Mouse (Mus musculus) kidney, embryonic 15.5 days (tissue): ENCODE results near the gene Epb41l1. TPM values are rescaled to one million over a fixed set of nuclear protein-coding genes. Genes with fewer than 3 reads are reported as not detected.
"Not testable (repeated sequence)": the region's sequence is repeated elsewhere in the genome, so short reads cannot be mapped to it uniquely, and the experiment has no call there.

Source experiments
- ATAC-seq: fragments of 200-750 bp; cut with Nextera tagmentation; replicated peaks from 2 replicates; pipeline ENCODE4 v1.8.0; 2017; ENCODE audit warnings: moderate TSS enrichment; ENCODE audit not compliant: low FRiP score
- H3K27ac ChIP-seq: fragments of 300-500 bp; sonication (generic); 2 replicates; pipeline ENCODE4 v1.5.1; 2015; ENCODE audit warnings: mild to moderate bottlenecking, inconsistent platforms
- H3K27me3 ChIP-seq: fragments of 300-500 bp; sonication (generic); 2 replicates; pipeline ENCODE4 v1.6.1; 2015; ENCODE audit warnings: inconsistent platforms
- H3K36me3 ChIP-seq: fragments of 300-500 bp; sonication (generic); 2 replicates; pipeline ENCODE4 v1.6.1; 2015; ENCODE audit warnings: inconsistent platforms
- H3K4me1 ChIP-seq: fragments of 300-500 bp; sonication (generic); 2 replicates; pipeline ENCODE4 v1.6.1; 2015; ENCODE audit warnings: inconsistent platforms
- H3K4me2 ChIP-seq: fragments of 300-500 bp; sonication (generic); 2 replicates; pipeline ENCODE4 v1.6.1; 2015; ENCODE audit warnings: moderate library complexity, mild to moderate bottlenecking, inconsistent platforms
- H3K4me3 ChIP-seq: fragments of 300-500 bp; sonication (generic); replicated peaks from 2 replicates; pipeline ENCODE4 v1.5.1; 2015; ENCODE audit warnings: mild to moderate bottlenecking, inconsistent platforms
- H3K9ac ChIP-seq: fragments of 300-500 bp; sonication (generic); 2 replicates; pipeline ENCODE4 v1.6.1; 2015; ENCODE audit warnings: mild to moderate bottlenecking, inconsistent platforms
- H3K9me3 ChIP-seq: fragments of 300-500 bp; sonication (generic); replicated peaks from 2 replicates; pipeline ENCODE4 v1.6.1; 2016; ENCODE audit warnings: inconsistent platforms
- WGBS: fragments of 180-500 bp; shearing (Covaris S2); methylation state at CpG from one replicate; pipeline ENCODE4 v1.1.7; 2015; ENCODE audit warnings: mixed read lengths; 5-methylcytosine and 5-hydroxymethylcytosine counted together
- polyA plus RNA-seq: library from polyadenylated mRNA; unstranded; fragments of >200 nt; fragmentation: Nextera tagmentation; extraction: Ambion mirVana; gene quantifications from 2 replicates; pipeline ENCODE4 v1.2.1, GENCODE M21; 2015

Gene Epb41l1
- polyA plus RNA-seq, 1 experiment from 2014 or later: 2.3 TPM

DNA sequence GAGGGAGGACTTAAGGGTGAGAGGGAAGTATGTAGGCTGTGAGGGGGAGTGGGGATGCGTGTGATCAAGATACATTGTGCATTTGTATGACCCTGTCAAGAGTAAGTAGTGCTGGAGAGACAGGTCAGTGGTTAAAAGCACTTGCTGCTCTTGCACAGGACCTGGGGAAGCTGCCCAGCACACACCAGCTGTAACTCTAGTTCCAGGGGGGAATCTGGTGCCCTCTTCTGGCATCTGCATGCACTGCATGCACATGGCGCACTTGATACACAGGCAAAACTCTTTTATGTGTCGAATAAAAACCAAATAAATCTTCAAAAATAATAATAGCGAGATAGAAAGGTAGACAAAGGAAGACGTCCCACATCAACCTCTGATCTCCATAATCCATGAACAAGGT, 77.2 kb downstream of the Epb41l1 start:
- Histone ChIP-seq H3K9me3 (no peaks in the 10 kb centered on the region), H3K4me3 (no peak overlapping the region), H3K27me3 (no peaks in the 10 kb centered on the region), H3K4me1 (peaks cover 13% of the 10 kb centered on the region; the same call in 1 of the 2 replicates), H3K4me2 (no peak overlapping the region), H3K9ac (no peak overlapping the region), H3K27ac (no peak overlapping the region), H3K36me3 (peaks cover 47% of the 10 kb centered on the region)
- ATAC-seq: 0 out of 2 replicates have a peak, but pooled peaks have one; percentile 47
- 60% methylated on average over 5 of the region's 5 CpGs for WGBS

DNA sequence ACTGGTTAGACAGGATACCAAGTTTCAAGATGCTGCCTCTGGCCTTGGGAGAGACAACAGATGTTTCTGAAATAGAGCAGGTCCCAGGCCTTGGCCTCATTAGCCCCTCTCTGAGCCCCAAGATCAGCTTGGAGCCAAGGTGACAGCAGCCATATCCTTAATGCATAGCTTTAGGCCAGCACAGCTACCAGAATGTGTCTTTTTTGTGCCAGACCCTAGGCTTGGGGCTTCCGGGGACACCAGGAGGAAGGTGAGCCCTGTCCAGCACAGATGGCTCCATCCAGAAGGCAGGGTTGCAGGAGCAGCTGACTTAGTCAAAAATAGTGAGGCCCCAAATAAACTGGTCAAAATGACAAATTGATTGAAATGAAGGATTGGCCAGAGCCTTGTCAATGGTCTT, 80.3 kb downstream of the Epb41l1 start:
- H3K4me3 ChIP-seq: no peak overlapping the region
- no peaks in the 10 kb centered on the region for H3K27me3 ChIP-seq
- peaks cover 13% of the 10 kb centered on the region; the same call in 1 of the 2 replicates for H3K4me1 ChIP-seq
- no peaks in the 10 kb centered on the region for H3K9me3 ChIP-seq
- no peak overlapping the region for H3K9ac ChIP-seq
- 90% methylated on average over 1 of the region's 1 CpGs for WGBS
- no peak overlapping the region for H3K27ac ChIP-seq
- no peak overlapping the region for H3K4me2 ChIP-seq
- peaks cover 47% of the 10 kb centered on the region for H3K36me3 ChIP-seq
- no peak for ATAC-seq

DNA sequence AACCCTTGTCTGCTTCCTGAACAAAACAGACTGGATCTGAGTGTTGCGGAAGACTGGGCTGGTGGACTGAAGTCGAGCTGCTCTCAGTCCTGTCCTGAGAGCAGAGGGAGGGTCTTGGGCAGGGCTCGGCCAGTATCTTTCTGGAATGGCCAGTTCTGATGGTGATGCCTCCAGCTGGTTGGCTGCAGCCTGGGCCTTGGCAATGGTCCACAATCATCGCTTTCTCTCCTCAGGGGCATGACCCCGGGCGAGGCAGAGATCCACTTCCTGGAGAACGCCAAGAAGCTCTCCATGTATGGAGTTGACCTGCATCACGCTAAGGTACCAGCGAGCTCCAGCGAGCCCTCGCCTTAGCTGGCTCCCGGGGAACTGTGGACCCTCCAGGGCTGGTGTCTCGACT, 84.8 kb downstream of the Epb41l1 start:
- H3K9ac ChIP-seq: no peak overlapping the region
- H3K4me2 ChIP-seq: no peak overlapping the region
- no peaks in the 10 kb centered on the region for H3K27me3 ChIP-seq
- no peaks in the 10 kb centered on the region for H3K4me1 ChIP-seq
- peaks cover 66% of the 10 kb centered on the region for H3K36me3 ChIP-seq
- no peak overlapping the region for H3K27ac ChIP-seq
- no peaks in the 10 kb centered on the region for H3K9me3 ChIP-seq
- WGBS: 80% methylated on average over 13 of the region's 13 CpGs
- H3K4me3 ChIP-seq: no peak overlapping the region
- ATAC-seq: no peak

DNA sequence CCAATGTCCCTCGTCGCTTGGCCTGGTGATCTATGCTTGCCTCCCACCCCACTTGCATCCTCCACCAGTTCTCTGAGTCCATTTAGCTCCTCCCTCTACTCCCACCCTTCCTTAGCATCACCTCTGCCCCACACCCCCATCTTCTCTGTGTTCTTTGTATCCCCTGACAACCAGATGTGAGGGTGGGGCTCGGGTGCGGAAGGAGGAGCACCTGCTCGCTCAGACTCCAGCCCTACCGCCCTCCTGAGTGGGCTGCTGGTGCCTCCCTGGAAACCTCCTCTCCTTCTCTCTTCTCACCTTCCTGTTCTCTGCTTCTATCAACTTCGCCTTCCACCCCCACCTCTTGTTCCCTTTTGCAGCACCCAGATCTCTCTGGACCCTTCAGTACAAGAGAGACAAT, 91.3 kb downstream of the Epb41l1 start:
- Histone ChIP-seq H3K27ac (no peak overlapping the region), H3K9me3 (no peaks in the 10 kb centered on the region), H3K4me3 (no peak overlapping the region), H3K9ac (no peak overlapping the region), H3K4me2 (no peak overlapping the region), H3K27me3 (no peaks in the 10 kb centered on the region), H3K4me1 (no peaks in the 10 kb centered on the region), H3K36me3 (peaks cover 33% of the 10 kb centered on the region)
- no peak for ATAC-seq
- WGBS: 69% methylated on average over 7 of the region's 7 CpGs

DNA sequence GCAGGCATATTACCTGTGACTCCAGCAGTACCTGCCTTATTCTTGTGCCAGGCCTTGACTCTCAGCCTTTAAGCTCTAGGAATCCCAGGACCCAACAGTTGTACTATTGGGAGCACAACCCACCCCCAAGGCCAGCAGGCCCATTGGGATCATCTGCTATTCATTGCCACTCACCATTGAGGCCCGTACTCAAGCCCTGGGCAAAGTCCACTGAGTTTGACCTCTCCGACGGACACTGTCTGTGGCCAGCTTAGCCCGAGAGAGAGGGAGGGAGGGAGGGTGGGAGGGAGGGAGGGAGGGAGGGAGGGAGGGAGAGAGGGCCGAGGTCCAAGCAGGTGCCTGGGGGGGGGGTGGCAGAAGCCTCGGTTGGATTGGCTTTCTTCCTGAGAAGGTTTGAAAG, 91.9 kb downstream of the Epb41l1 start:
- Histone ChIP-seq H3K27me3 (no peaks in the 10 kb centered on the region), H3K9ac (no peak overlapping the region), H3K9me3 (no peaks in the 10 kb centered on the region), H3K4me3 (no peak overlapping the region), H3K27ac (no peak overlapping the region), H3K36me3 (peaks cover 28% of the 10 kb centered on the region), H3K4me2 (no peak overlapping the region), H3K4me1 (no peaks in the 10 kb centered on the region)
- 75% methylated on average over 3 of the region's 6 CpGs for WGBS
- no peak for ATAC-seq

DNA sequence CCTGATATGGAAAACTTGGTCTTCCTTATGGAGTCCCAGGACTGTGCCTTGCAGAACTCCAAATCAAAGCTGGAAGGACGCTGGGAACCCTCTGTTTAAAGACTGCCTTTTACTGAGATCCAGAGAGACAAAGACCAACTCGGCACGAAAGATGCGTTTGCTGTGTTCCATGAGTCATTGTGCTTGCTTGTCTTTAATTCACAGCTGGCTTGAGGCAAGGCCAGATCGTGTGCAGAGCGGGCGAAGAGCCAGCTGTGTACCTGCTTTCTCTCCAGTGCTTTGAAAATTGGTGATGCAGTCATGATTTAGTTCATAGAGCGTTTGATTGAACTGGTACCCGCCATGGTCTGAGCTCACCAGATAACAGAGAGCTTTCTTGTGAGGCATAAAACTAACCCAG, 94.4 kb downstream of the Epb41l1 start:
- Histone ChIP-seq H3K9ac (no peak overlapping the region), H3K27ac (no peak overlapping the region), H3K4me2 (no peak overlapping the region), H3K9me3 (no peaks in the 10 kb centered on the region), H3K4me1 (no peaks in the 10 kb centered on the region), H3K36me3 (peaks cover 12% of the 10 kb centered on the region), H3K4me3 (no peak overlapping the region), H3K27me3 (no peaks in the 10 kb centered on the region)
- WGBS: 86% methylated on average over 9 of the region's 9 CpGs
- no peak for ATAC-seq

DNA sequence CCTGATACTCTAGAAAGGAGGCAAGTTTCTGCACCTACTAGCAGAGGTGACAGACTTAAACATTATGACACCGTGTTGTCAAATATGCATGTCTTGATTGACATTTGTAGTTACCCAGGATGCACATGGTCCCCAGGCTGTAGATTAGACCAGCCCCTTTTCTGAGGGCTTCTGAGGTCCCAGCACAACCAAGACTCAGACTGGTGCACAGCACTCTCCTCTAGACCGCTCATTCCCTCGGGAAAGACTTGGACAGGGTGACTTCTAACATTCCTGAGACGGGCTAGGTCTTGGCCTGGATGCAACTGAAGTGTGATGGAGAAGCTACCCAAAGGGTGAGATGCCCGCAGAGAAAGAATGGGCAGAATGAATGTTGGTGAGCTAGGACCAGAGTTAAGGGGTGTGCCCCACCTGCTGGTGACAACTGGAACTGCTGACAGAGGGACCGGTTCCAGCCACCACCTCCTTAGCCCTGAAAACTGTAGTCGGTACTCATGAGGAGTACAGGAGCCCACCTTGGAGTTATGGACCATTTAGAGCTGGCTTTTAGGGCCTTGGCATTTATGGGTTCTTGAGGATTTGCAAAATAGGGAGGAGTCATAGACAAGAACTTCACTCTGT, 95.0 kb downstream of the Epb41l1 start:
- Histone ChIP-seq H3K9ac (no peak overlapping the region), H3K4me1 (no peaks in the 10 kb centered on the region), H3K9me3 (no peaks in the 10 kb centered on the region), H3K27me3 (no peaks in the 10 kb centered on the region), H3K4me3 (no peak overlapping the region), H3K36me3 (peaks cover 12% of the 10 kb centered on the region; the same call in 1 of the 2 replicates), H3K27ac (no peak overlapping the region), H3K4me2 (no peak overlapping the region)
- 22% methylated on average over 7 of the region's 7 CpGs for WGBS
- peak; percentile 52; the same call in 1 of the 2 replicates for ATAC-seq

DNA sequence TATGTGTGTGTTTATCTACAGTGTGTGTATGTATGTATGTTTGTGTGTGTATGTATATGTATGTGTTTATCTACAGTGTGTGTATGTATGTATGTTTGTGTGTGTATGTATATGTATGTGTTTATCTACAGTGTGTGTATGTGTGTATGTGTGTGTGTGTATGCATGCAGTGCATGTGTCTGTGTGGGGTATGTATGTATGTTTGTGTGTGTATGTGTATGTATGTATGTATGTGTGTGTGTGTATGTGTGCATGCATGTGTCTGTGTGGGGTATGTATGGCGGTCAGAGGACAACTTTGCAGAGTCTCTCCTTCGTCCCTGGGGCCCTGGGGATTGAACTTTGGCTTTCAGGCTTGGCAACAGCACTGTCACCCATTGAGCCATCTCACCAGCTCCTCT, 96.0 kb downstream of the Epb41l1 start:
- H3K27ac ChIP-seq, H3K9me3 ChIP-seq, H3K4me1 ChIP-seq, H3K27me3 ChIP-seq, H3K9ac ChIP-seq, H3K4me2 ChIP-seq, H3K4me3 ChIP-seq: not testable (repeated sequence)
- H3K36me3 ChIP-seq: peaks cover 19% of the 10 kb centered on the region
- peak; percentile 73; the same call in 1 of the 2 replicates for ATAC-seq
- 85% methylated on average over 2 of the region's 2 CpGs for WGBS

DNA sequence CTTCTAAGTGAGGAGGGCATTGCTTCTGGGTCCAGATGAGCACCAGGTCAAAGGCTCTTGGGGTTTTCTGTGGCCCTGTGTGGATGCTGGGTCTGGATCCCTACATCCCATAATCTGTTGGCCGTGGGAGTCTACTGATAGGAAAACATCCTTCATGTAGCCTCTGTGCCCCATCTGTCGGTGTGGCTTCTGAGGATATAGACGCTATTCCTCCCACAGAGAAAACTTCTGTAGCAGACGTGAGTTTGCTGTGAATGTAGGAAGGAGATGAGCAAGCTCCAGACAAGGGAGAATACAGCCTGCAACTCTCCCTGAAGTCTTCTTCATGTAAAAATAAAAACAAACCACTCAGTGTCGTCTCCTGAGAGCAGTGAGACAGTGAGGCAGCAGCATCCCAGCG, 97.6 kb downstream of the Epb41l1 start:
- H3K4me2 ChIP-seq: no peak overlapping the region
- H3K27ac ChIP-seq: no peak overlapping the region
- no peak overlapping the region for H3K9ac ChIP-seq
- no peaks in the 10 kb centered on the region for H3K27me3 ChIP-seq
- H3K4me1 ChIP-seq: no peaks in the 10 kb centered on the region
- no peak overlapping the region for H3K4me3 ChIP-seq
- no peak for ATAC-seq
- WGBS: 67% methylated on average over 6 of the region's 6 CpGs
- peaks cover 28% of the 10 kb centered on the region for H3K36me3 ChIP-seq
- no peaks in the 10 kb centered on the region for H3K9me3 ChIP-seq

DNA sequence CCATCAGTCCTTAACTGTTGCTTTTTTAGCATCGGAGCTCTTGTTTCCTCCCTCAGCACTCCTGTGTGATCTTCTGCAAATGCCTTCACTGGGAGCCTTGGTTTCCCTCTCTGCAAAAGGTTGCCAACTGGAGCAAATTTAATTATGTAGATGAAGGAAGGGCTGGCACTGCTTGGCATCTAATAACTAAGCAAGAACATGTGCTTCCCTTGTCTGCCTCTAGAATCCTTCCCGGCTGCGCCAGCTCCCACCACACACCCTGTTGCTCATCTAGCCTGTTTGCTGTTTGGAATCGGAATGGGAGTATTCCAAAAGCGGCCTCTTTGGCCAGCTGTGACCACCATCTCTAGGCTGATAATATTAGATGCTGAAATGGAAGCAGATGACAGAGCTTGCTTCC, 98.9 kb downstream of the Epb41l1 start:
- H3K27me3 ChIP-seq: no peaks in the 10 kb centered on the region
- no peak for ATAC-seq
- peaks cover 5% of the 10 kb centered on the region; the same call in 1 of the 2 replicates for H3K4me1 ChIP-seq
- no peak overlapping the region for H3K4me2 ChIP-seq
- no peak overlapping the region for H3K27ac ChIP-seq
- H3K9me3 ChIP-seq: no peaks in the 10 kb centered on the region
- 88% methylated on average over 5 of the region's 5 CpGs for WGBS
- no peak overlapping the region for H3K9ac ChIP-seq
- H3K4me3 ChIP-seq: no peak overlapping the region
- peaks cover 17% of the 10 kb centered on the region for H3K36me3 ChIP-seq

DNA sequence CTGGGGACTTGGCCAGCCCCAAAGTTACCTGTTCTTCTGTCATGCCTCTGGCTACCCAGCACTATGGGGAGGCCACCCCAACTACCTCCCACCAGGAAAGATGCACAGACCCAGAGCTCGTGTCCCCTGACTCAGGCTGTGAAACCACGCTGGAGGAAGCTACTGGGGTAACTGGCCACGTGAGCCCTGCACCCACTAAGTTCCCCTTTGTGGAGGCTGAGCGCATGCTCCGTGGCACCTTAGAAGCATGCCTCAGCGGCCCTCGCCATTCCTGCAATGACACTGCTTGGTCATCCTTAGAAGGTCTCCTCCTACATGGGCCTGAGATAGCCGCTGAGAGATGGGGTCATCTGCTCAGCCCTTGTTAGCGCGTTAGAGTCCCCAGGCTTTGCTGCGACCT, 102.3 kb downstream of the Epb41l1 start:
- H3K27me3 ChIP-seq: no peaks in the 10 kb centered on the region
- H3K9me3 ChIP-seq: no peaks in the 10 kb centered on the region
- H3K4me3 ChIP-seq: no peak overlapping the region
- no peak for ATAC-seq
- no peak overlapping the region for H3K27ac ChIP-seq
- no peak overlapping the region for H3K4me2 ChIP-seq
- H3K36me3 ChIP-seq: peaks cover 17% of the 10 kb centered on the region
- H3K4me1 ChIP-seq: peaks cover 5% of the 10 kb centered on the region; the same call in 1 of the 2 replicates
- 84% methylated on average over 11 of the region's 11 CpGs for WGBS
- no peak overlapping the region for H3K9ac ChIP-seq

DNA sequence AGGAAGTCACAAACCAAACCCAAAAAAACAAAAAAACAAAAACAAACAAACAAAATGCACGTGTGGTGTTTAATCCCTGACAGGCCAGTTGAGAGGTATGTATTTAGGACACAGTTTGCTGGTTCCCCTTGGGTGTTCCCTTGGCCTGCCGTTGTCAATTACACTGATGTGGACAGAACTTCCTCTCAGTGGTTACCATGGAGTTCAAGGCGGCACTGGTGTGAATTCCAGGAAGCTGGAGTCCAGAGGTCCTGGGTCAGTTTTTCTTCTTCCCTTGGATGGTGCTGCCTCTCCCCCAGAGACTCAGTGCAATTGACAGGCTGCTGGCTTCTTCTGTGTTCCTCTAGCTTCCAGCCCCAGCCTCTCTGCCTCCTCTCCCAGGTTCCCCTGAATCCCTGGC, 103.4 kb downstream of the Epb41l1 start:
- H3K4me1 ChIP-seq: peaks cover 5% of the 10 kb centered on the region; the same call in 1 of the 2 replicates
- H3K9me3 ChIP-seq: no peaks in the 10 kb centered on the region
- no peak overlapping the region for H3K4me3 ChIP-seq
- WGBS: 36% methylated on average over 3 of the region's 3 CpGs
- H3K9ac ChIP-seq: no peak overlapping the region
- no peaks in the 10 kb centered on the region for H3K27me3 ChIP-seq
- ATAC-seq: no peak
- H3K27ac ChIP-seq: no peak overlapping the region
- no peak overlapping the region for H3K4me2 ChIP-seq
- peaks cover 17% of the 10 kb centered on the region for H3K36me3 ChIP-seq

DNA sequence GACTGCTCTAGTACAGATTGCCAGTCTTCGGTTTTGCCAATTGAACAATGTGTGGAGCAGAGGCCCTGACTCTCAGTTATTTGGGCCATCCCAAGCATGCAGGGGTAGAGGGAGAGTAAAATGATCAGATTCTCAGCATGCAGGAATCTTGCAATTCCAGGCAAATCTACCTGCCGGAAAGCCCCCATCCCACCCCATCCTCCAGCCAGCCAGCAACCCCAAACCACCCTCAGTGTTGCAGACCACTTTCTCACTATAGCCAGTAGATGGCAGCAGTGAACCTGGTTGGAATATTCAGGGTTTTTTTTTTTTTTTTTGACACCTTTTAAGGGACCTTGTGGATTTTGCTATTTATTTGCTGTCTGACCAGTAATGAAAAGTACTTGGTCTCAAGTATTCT, 109.0 kb downstream of the Epb41l1 start:
- Histone ChIP-seq H3K36me3 (0 out of 2 replicates have a peak, but pooled peaks cover 3% of the 10 kb centered on the region), H3K4me2 (no peak overlapping the region), H3K4me1 (no peaks in the 10 kb centered on the region), H3K27me3 (no peaks in the 10 kb centered on the region), H3K9me3 (no peaks in the 10 kb centered on the region), H3K27ac (no peak overlapping the region), H3K4me3 (no peak overlapping the region), H3K9ac (no peak overlapping the region)
- ATAC-seq: no peak
- 58% methylated on average over 2 of the region's 2 CpGs for WGBS
